Mouse (Mus musculus) testis, postnatal 14 days (tissue): Measurements from ENCODE around the gene Cdh3.

Experiments
- DNase-seq: peaks from one replicate; pipeline ENCODE4 v3.0.0; 2021; ENCODE audit warnings: low spot score

Cdh3 gene

GRCm38 (mm10) chr8:106527241-106528036, 16.7 kb downstream of the Cdh3 start:
- DNase-seq: peak; percentile 36

GRCm38 (mm10) chr8:106528596-106529249, 18.0 kb downstream of the Cdh3 start:
- no peak for DNase-seq

- no peak for DNase-seq
Observed at GRCm38 (mm10) chr8:106529885-106530482, 19.3 kb downstream of the Cdh3 start.

GRCm38 (mm10) chr8:106530566-106530965, 19.9 kb downstream of the Cdh3 start:
- peak; percentile 72 for DNase-seq

- DNase-seq: no peak
Observed at GRCm38 (mm10) chr8:106533709-106534108, 23.0 kb downstream of the Cdh3 start.

- DNase-seq: peak; percentile 56
Observed at GRCm38 (mm10) chr8:106534449-106534848, 23.8 kb downstream of the Cdh3 start.

GRCm38 (mm10) chr8:106535448-106535847, 24.8 kb downstream of the Cdh3 start:
- DNase-seq: no peak

GRCm38 (mm10) chr8:106539193-106539592, 28.5 kb downstream of the Cdh3 start:
- DNase-seq: no peak

GRCm38 (mm10) chr8:106541002-106541401, 30.3 kb downstream of the Cdh3 start:
- DNase-seq: no peak

- no peak for DNase-seq
Observed at GRCm38 (mm10) chr8:106543043-106543442, 32.4 kb downstream of the Cdh3 start.

GRCm38 (mm10) chr8:106545149-106545548, 34.5 kb downstream of the Cdh3 start:
- DNase-seq: no peak

- DNase-seq: no peak
Observed at GRCm38 (mm10) chr8:106546746-106547145, 36.1 kb downstream of the Cdh3 start.

- no peak for DNase-seq
Observed at GRCm38 (mm10) chr8:106548366-106548936, 37.8 kb downstream of the Cdh3 start.

GRCm38 (mm10) chr8:106550906-106551305, 40.2 kb downstream of the Cdh3 start:
- no peak for DNase-seq

- DNase-seq: no peak
Observed at GRCm38 (mm10) chr8:106554011-106554410, 43.3 kb downstream of the Cdh3 start.

GRCm38 (mm10) chr8:106556068-106556645, 45.5 kb downstream of the Cdh3 start:
- no peak for DNase-seq

- no peak for DNase-seq
Observed at GRCm38 (mm10) chr8:106559844-106560243, 49.2 kb downstream of the Cdh3 start.

- DNase-seq: peak; percentile 77
Observed at GRCm38 (mm10) chr8:106561097-106561865, 50.6 kb downstream of the Cdh3 start.

GRCm38 (mm10) chr8:106563691-106564182, 53.0 kb downstream of the Cdh3 start:
- DNase-seq: peak; percentile 39

- no peak for DNase-seq
Observed at GRCm38 (mm10) chr8:106569006-106569405, 58.3 kb downstream of the Cdh3 start.

GRCm38 (mm10) chr8:106570386-106570785, 59.7 kb downstream of the Cdh3 start:
- no peak for DNase-seq
